Comparison of ENCODE assay signal across 8 mouse cellular contexts in genomic region chr7:45742338-45742737, GRCm38 (mm10). TPM values are rescaled to one million over a fixed set of nuclear protein-coding genes. Genes with fewer than 3 reads are reported as not detected.
DNase-seq lines count a peak whose midpoint lies in the region; ATAC-seq and TF ChIP-seq lines count a peak whose summit lies in the region.

No protein-coding gene starts in this region.

- no peak for DNase-seq in hindbrain, embryonic 10.5 days (ENCODE audit: low spot score)
- DNase-seq in hindbrain, embryonic 11.5 days (ENCODE audit: low spot score), result no peak
- DNase-seq in Muller cell, postnatal 12 days (ENCODE audit: inconsistent ontology term), result peak; percentile 68
- DNase-seq in layer of hippocampus, adult 9-11 months, result peak; percentile 90
- no peak for DNase-seq in gastrocnemius, postnatal 36 days
- DNase-seq in embryo, embryonic 10 days (ENCODE audit: low spot score), result no peak

- TF ChIP-seq CTCF in embryonic fibroblast, embryonic 13.5 days (IDR thresholded peaks at IDR 0.05; ENCODE audit: borderline replicate concordance, insufficient read depth, low read length), result peak; percentile 49; the same call in 1 of the 2 replicates

- WGBS in hindbrain, embryonic 10.5 days, result 37% methylated on average over 19 of the region's 19 CpGs
- WGBS in hindbrain, embryonic 11.5 days, result 41% methylated on average over 19 of the region's 19 CpGs

- ATAC-seq in hindbrain, embryonic 11.5 days (ENCODE audit: low FRiP score), result no peak
- peak; percentile 38 for ATAC-seq in megakaryocyte progenitor cell, adult 5-6 weeks (replicated peaks; ENCODE audit: poor library complexity)

- H3K4me3 ChIP-seq in hindbrain, embryonic 10.5 days, result peak overlapping the region; percentile 14; the same call in 1 of the 2 replicates
- no peak overlapping the region for H3K4me3 ChIP-seq in hindbrain, embryonic 11.5 days (ENCODE audit: low read depth, low read length)
- H3K4me3 ChIP-seq in embryonic fibroblast, embryonic 13.5 days (ENCODE audit: insufficient read depth, low read length), result no peak overlapping the region

- H3K4me2 ChIP-seq in hindbrain, embryonic 11.5 days (replicated peaks; ENCODE audit: low read depth, low read length), result no peak overlapping the region

- peaks cover 14% of the 10 kb centered on the region for H3K27me3 ChIP-seq in hindbrain, embryonic 10.5 days (ENCODE audit: insufficient read depth, poor library complexity, severe bottlenecking)
- H3K27me3 ChIP-seq in hindbrain, embryonic 11.5 days (ENCODE audit: control insufficient read depth, insufficient read depth, low read length), result no peaks in the 10 kb centered on the region; the same call in 1 of the 2 replicates

- no peak overlapping the region for H3K27ac ChIP-seq in hindbrain, embryonic 10.5 days
- H3K27ac ChIP-seq in hindbrain, embryonic 11.5 days (ENCODE audit: low read depth, low read length), result no peak overlapping the region
- no peak overlapping the region for H3K27ac ChIP-seq in embryonic fibroblast, embryonic 13.5 days (ENCODE audit: insufficient read depth, low read length)

- H3K9me3 ChIP-seq in hindbrain, embryonic 10.5 days, result 0 out of 2 replicates have a peak, but pooled peaks cover 6% of the 10 kb centered on the region
- no peaks in the 10 kb centered on the region for H3K9me3 ChIP-seq in hindbrain, embryonic 11.5 days (ENCODE audit: control insufficient read depth, low read length)

- no peak for TF ChIP-seq POLR2A in embryonic fibroblast, embryonic 13.5 days (IDR thresholded peaks at IDR 0.05; ENCODE audit: low read depth, low read length)

- H3K9ac ChIP-seq in hindbrain, embryonic 11.5 days (ENCODE audit: low read depth, low read length), result no peak overlapping the region

- intact Hi-C loops in gastrocnemius, postnatal 36 days (cut with DNase I), result no loop called here

- H3K36me3 ChIP-seq in hindbrain, embryonic 10.5 days, result no peaks in the 10 kb centered on the region
- no peaks in the 10 kb centered on the region for H3K36me3 ChIP-seq in hindbrain, embryonic 11.5 days (ENCODE audit: control insufficient read depth, insufficient read depth, low read length)

- peaks cover 13% of the 10 kb centered on the region; the same call in 1 of the 2 replicates for H3K4me1 ChIP-seq in hindbrain, embryonic 10.5 days (replicated peaks)
- no peaks in the 10 kb centered on the region for H3K4me1 ChIP-seq in hindbrain, embryonic 11.5 days (replicated peaks; ENCODE audit: control insufficient read depth, insufficient read depth, low read length)
- H3K4me1 ChIP-seq in embryonic fibroblast, embryonic 13.5 days (ENCODE audit: control insufficient read depth, insufficient read depth, low read length), result no peaks in the 10 kb centered on the region

RNA-seq across cellular contexts. Expression of gene Spaca4, which starts 16.7 kb away (rescaled TPM):
- not detected in 2 replicates for polyA plus RNA-seq in hindbrain, embryonic 10.5 days (2016; fragmentation: Nextera tagmentation; extraction: Ambion mirVana)
- polyA plus RNA-seq in hindbrain, embryonic 11.5 days (2014; fragmentation: Nextera tagmentation; extraction: Ambion mirVana), result not detected in 2 replicates
- polyA plus RNA-seq in embryonic fibroblast, embryonic 13.5 days (2011; ENCODE audit: insufficient read length, low read depth, missing spikeins), result not detected in 2 replicates
- total RNA-seq in megakaryocyte progenitor cell, adult 5-6 weeks (2015), result not detected in 2 replicates
- not detected in 2 replicates for total RNA-seq in megakaryocyte progenitor cell, adult 5-6 weeks (2017)
- not detected for total RNA-seq in gastrocnemius, postnatal 36 days (2021)

RNA-seq across cellular contexts. Expression of gene Fam83e, which starts 21.3 kb away (rescaled TPM):
- polyA plus RNA-seq in hindbrain, embryonic 10.5 days (2016; fragmentation: Nextera tagmentation; extraction: Ambion mirVana), result 1.6 and 1.8 TPM in 2 replicates
- polyA plus RNA-seq in hindbrain, embryonic 11.5 days (2014; fragmentation: Nextera tagmentation; extraction: Ambion mirVana), result 0.80 TPM in 2 replicates
- not detected in 2 replicates for polyA plus RNA-seq in embryonic fibroblast, embryonic 13.5 days (2011; ENCODE audit: insufficient read length, low read depth, missing spikeins)
- 0.54 and 0.78 TPM in 2 replicates for total RNA-seq in megakaryocyte progenitor cell, adult 5-6 weeks (2015)
- 0.37 and 0.51 TPM in 2 replicates for total RNA-seq in megakaryocyte progenitor cell, adult 5-6 weeks (2017)
- total RNA-seq in gastrocnemius, postnatal 36 days (2021), result under 1 TPM in 1 of 2 experiments, not detected in 1; 0.10 TPM

RNA-seq across cellular contexts. Expression of gene Sphk2, which starts 24.5 kb away (rescaled TPM):
- 33.6 and 35.5 TPM in 2 replicates for polyA plus RNA-seq in hindbrain, embryonic 10.5 days (2016; fragmentation: Nextera tagmentation; extraction: Ambion mirVana)
- 13.6 and 17.6 TPM in 2 replicates for polyA plus RNA-seq in hindbrain, embryonic 11.5 days (2014; fragmentation: Nextera tagmentation; extraction: Ambion mirVana)
- polyA plus RNA-seq in embryonic fibroblast, embryonic 13.5 days (2011; ENCODE audit: insufficient read length, low read depth, missing spikeins), result 19.0 and 19.1 TPM in 2 replicates
- 10.6 and 14.5 TPM in 2 replicates for total RNA-seq in megakaryocyte progenitor cell, adult 5-6 weeks (2015)
- 9.8 and 10.2 TPM in 2 replicates for total RNA-seq in megakaryocyte progenitor cell, adult 5-6 weeks (2017)
- 10 to 100 TPM; 12.2 to 12.7 TPM for total RNA-seq in gastrocnemius, postnatal 36 days (2021)

RNA-seq across cellular contexts. Expression of gene Rpl18, which starts 27.1 kb away (rescaled TPM):
- polyA plus RNA-seq in hindbrain, embryonic 10.5 days (2016; fragmentation: Nextera tagmentation; extraction: Ambion mirVana), result 1,010 and 1,126 TPM in 2 replicates
- 904 and 927 TPM in 2 replicates for polyA plus RNA-seq in hindbrain, embryonic 11.5 days (2014; fragmentation: Nextera tagmentation; extraction: Ambion mirVana)
- polyA plus RNA-seq in embryonic fibroblast, embryonic 13.5 days (2011; ENCODE audit: insufficient read length, low read depth, missing spikeins), result 1,118 and 1,143 TPM in 2 replicates
- 1,825 and 1,988 TPM in 2 replicates for total RNA-seq in megakaryocyte progenitor cell, adult 5-6 weeks (2015)
- total RNA-seq in megakaryocyte progenitor cell, adult 5-6 weeks (2017), result 1,777 and 2,306 TPM in 2 replicates
- 100 to 1,000 TPM; 396 to 453 TPM for total RNA-seq in gastrocnemius, postnatal 36 days (2021)

RNA-seq across cellular contexts. Expression of gene Dbp, which starts 37.5 kb away (rescaled TPM):
- polyA plus RNA-seq in hindbrain, embryonic 10.5 days (2016; fragmentation: Nextera tagmentation; extraction: Ambion mirVana), result 3.0 and 3.4 TPM in 2 replicates
- polyA plus RNA-seq in hindbrain, embryonic 11.5 days (2014; fragmentation: Nextera tagmentation; extraction: Ambion mirVana), result 2.2 and 2.8 TPM in 2 replicates
- polyA plus RNA-seq in embryonic fibroblast, embryonic 13.5 days (2011; ENCODE audit: insufficient read length, low read depth, missing spikeins), result 15.9 and 17.0 TPM in 2 replicates
- total RNA-seq in megakaryocyte progenitor cell, adult 5-6 weeks (2015), result 3.6 and 5.6 TPM in 2 replicates
- total RNA-seq in megakaryocyte progenitor cell, adult 5-6 weeks (2017), result 6.2 and 7.2 TPM in 2 replicates
- total RNA-seq in gastrocnemius, postnatal 36 days (2021), result 100 to 1,000 TPM in 1 of 2 experiments, 10 to 100 TPM in 1; 52.8 to 118 TPM

Comparison
In these comparisons a context has a peak if more than half of its experiments do, and no peak if none do; other contexts are left out.
1. DNase-seq: peak in Muller cell, postnatal 12 days (single experiment) and layer of hippocampus, adult 9-11 months (single experiment); none in hindbrain, embryonic 10.5 days (single experiment), hindbrain, embryonic 11.5 days (single experiment), gastrocnemius, postnatal 36 days (0 of 2) and embryo, embryonic 10 days (single experiment).